Mouse (Mus musculus): ENCODE measurements at regions not wholly inside any gene's neighbourhood (a gene's known extent, or its start where the extent isn't known, plus 50 kb on each side); places are given as distances from the start of the nearest gene placed in this dataset.

- TF ChIP-seq MYOG (IDR thresholded peaks at IDR 0.05; ENCODE audit: control insufficient read depth in 1 of 3, insufficient read depth in 1 of 3, insufficient read length in 2 of 3, low read depth in 2 of 3), result no peak
- TF ChIP-seq MAX (IDR thresholded peaks at IDR 0.05; ENCODE audit: low read depth), result no peak
Measured at GRCm38 (mm10) chr3:130794142-130794925, 64.1 kb upstream of the Rpl34 start.

All from myocyte (in vitro differentiated cells).